Mouse (Mus musculus): ENCODE results near the gene Glud1. TPM values are rescaled to one million over a fixed set of nuclear protein-coding genes. Genes with fewer than 3 reads are reported as not detected.
"Not testable (repeated sequence)": the region's sequence is repeated elsewhere in the genome, so short reads cannot be mapped to it uniquely, and the experiment has no call there.

Glud1 gene
- polyA plus RNA-seq, 1 experiment from 2014 or later: 87.8 TPM

DNA sequence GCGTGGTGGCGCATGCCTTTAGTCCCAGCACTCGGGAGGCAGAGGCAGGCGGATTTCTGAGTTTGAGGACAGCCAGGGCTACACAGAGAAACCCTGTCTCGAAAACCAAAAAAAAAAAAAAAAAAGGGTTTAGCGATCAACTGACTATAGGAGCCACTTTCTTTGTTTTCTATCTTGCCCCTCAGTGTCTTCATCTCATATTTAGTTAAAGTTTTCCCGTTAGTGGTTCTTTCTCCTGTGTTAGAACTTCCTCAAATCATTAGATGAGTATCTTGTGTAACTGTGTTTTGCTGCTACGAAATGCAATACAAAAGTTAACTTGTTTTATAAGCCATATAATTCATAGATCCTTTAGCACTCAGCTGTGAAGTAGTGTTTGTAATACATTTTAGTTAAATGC, 3.9 kb downstream of the Glud1 start:
- not testable (repeated sequence) for H3K9me3 ChIP-seq; H3K36me3 ChIP-seq (replicated peaks); H3K9ac ChIP-seq; ATAC-seq (ENCODE audit: low FRiP score); H3K4me2 ChIP-seq; H3K27ac ChIP-seq; H3K27me3 ChIP-seq; H3K4me3 ChIP-seq (replicated peaks)
- H3K4me1 ChIP-seq: peaks cover 30% of the 10 kb centered on the region
- 90% methylated on average over 8 of the region's 8 CpGs for WGBS

- ATAC-seq (ENCODE audit: low FRiP score): no peak
- Histone ChIP-seq H3K36me3 (replicated peaks) (0 out of 2 replicates have a peak, but pooled peaks cover 9% of the 10 kb centered on the region), H3K27ac (no peak overlapping the region), H3K9ac (no peak overlapping the region), H3K4me3 (replicated peaks) (no peak overlapping the region), H3K27me3 (no peaks in the 10 kb centered on the region), H3K9me3 (no peaks in the 10 kb centered on the region), H3K4me1 (peaks cover 30% of the 10 kb centered on the region), H3K4me2 (no peak overlapping the region)
- WGBS: 93% methylated on average over 3 of the region's 3 CpGs
Observed at GRCm38 (mm10) chr14:34314796-34315195, 4.3 kb downstream of the Glud1 start.

DNA sequence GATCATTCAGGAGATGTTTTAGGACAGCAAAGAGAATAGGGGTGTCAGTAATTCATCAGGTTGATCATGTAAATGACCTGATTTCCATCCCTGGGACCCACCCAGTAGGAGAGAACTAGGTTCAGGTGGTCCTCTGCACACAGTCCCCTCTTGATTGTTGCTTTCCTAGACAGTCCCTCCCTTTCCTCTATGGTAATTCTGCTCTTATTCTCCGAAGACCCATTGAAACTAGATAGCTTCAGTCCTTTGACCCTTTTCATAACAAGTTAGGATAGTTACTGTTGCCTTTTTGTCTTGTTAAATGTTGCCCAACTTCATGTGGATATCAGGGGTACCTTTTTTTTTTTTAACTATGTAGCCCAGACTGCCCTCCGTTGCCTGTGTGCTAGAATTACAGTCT, 5.8 kb downstream of the Glud1 start:
- Histone ChIP-seq H3K4me2 (no peak overlapping the region), H3K9ac (no peak overlapping the region), H3K4me3 (replicated peaks) (no peak overlapping the region), H3K27ac (no peak overlapping the region), H3K4me1 (peaks cover 30% of the 10 kb centered on the region), H3K27me3 (no peaks in the 10 kb centered on the region), H3K9me3 (no peaks in the 10 kb centered on the region), H3K36me3 (replicated peaks) (peaks cover 14% of the 10 kb centered on the region; the same call in 1 of the 2 replicates)
- ATAC-seq (ENCODE audit: low FRiP score): no peak
- WGBS: 92% methylated on average over 2 of the region's 2 CpGs

GRCm38 (mm10) chr14:34317431-34317830, 6.9 kb downstream of the Glud1 start:
- Histone ChIP-seq H3K36me3 (replicated peaks) (peaks cover 16% of the 10 kb centered on the region), H3K27ac (no peak overlapping the region), H3K27me3 (no peaks in the 10 kb centered on the region), H3K4me3 (replicated peaks) (no peak overlapping the region), H3K9me3 (no peaks in the 10 kb centered on the region), H3K4me1 (peaks cover 22% of the 10 kb centered on the region), H3K4me2 (no peak overlapping the region), H3K9ac (no peak overlapping the region)
- WGBS: 90% methylated on average over 3 of the region's 3 CpGs
- no peak for ATAC-seq (ENCODE audit: low FRiP score)

GRCm38 (mm10) chr14:34318113-34318512, 7.6 kb downstream of the Glud1 start:
- H3K36me3 ChIP-seq (replicated peaks): peaks cover 18% of the 10 kb centered on the region
- no peaks in the 10 kb centered on the region for H3K27me3 ChIP-seq
- peaks cover 16% of the 10 kb centered on the region for H3K4me1 ChIP-seq
- no peak overlapping the region for H3K27ac ChIP-seq
- no peaks in the 10 kb centered on the region for H3K9me3 ChIP-seq
- H3K9ac ChIP-seq: no peak overlapping the region
- H3K4me2 ChIP-seq: no peak overlapping the region
- no peak overlapping the region for H3K4me3 ChIP-seq (replicated peaks)
- no peak for ATAC-seq (ENCODE audit: low FRiP score)

- WGBS: 93% methylated on average over 5 of the region's 5 CpGs
- peaks cover 30% of the 10 kb centered on the region for H3K36me3 ChIP-seq (replicated peaks)
- no peak for ATAC-seq (ENCODE audit: low FRiP score)
Observed at GRCm38 (mm10) chr14:34323576-34324085, 13.1 kb downstream of the Glud1 start.

DNA sequence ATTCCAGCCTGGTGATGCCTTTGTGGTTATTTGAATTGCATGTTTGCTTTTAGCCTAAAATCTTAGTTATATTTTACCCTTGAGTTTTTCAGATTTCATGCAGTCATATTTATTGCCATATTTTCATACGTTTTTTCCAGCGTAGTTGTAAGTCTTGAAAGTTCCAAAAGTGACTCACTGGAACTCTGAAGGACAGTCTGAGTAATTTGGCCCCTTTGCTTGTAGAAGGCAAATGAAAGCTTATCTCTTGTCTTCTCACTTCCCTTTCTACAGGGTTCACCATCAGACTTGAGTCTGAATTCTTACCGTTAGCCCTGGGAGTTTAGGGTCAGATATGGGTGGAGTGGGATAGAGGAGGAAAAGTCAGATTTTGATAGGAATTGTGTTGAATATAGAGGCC, 16.1 kb downstream of the Glud1 start:
- no peak for ATAC-seq (ENCODE audit: low FRiP score)
- H3K4me3 ChIP-seq (replicated peaks): no peak overlapping the region
- peaks cover 46% of the 10 kb centered on the region for H3K36me3 ChIP-seq (replicated peaks)
- 91% methylated on average over 3 of the region's 3 CpGs for WGBS
- H3K4me2 ChIP-seq: no peak overlapping the region
- no peaks in the 10 kb centered on the region for H3K4me1 ChIP-seq
- no peaks in the 10 kb centered on the region for H3K27me3 ChIP-seq
- no peaks in the 10 kb centered on the region for H3K9me3 ChIP-seq
- H3K27ac ChIP-seq: no peak overlapping the region
- no peak overlapping the region for H3K9ac ChIP-seq

More at GRCm38 (mm10) chr14:34323576-34324085, 13.1 kb downstream of the Glud1 start:
- no peak overlapping the region for H3K4me3 ChIP-seq (replicated peaks)
- H3K9me3 ChIP-seq: no peaks in the 10 kb centered on the region
- no peak overlapping the region for H3K27ac ChIP-seq
- H3K27me3 ChIP-seq: no peaks in the 10 kb centered on the region
- H3K4me1 ChIP-seq: no peaks in the 10 kb centered on the region
- no peak overlapping the region for H3K9ac ChIP-seq
- H3K4me2 ChIP-seq: no peak overlapping the region

GRCm38 (mm10) chr14:34327618-34328017, 17.1 kb downstream of the Glud1 start:
- Histone ChIP-seq H3K36me3 (replicated peaks) (peaks cover 51% of the 10 kb centered on the region), H3K9ac (no peak overlapping the region), H3K4me2 (no peak overlapping the region), H3K4me1 (no peaks in the 10 kb centered on the region), H3K9me3 (no peaks in the 10 kb centered on the region), H3K4me3 (replicated peaks) (no peak overlapping the region), H3K27ac (no peak overlapping the region), H3K27me3 (no peaks in the 10 kb centered on the region)
- WGBS: 85% methylated on average over 1 of the region's 1 CpGs
- no peak for ATAC-seq (ENCODE audit: low FRiP score)

- peaks cover 55% of the 10 kb centered on the region for H3K36me3 ChIP-seq (replicated peaks)
- WGBS: 88% methylated on average over 9 of the region's 9 CpGs
- no peak for ATAC-seq (ENCODE audit: low FRiP score)
Observed at GRCm38 (mm10) chr14:34330657-34331158, 20.2 kb downstream of the Glud1 start.

DNA sequence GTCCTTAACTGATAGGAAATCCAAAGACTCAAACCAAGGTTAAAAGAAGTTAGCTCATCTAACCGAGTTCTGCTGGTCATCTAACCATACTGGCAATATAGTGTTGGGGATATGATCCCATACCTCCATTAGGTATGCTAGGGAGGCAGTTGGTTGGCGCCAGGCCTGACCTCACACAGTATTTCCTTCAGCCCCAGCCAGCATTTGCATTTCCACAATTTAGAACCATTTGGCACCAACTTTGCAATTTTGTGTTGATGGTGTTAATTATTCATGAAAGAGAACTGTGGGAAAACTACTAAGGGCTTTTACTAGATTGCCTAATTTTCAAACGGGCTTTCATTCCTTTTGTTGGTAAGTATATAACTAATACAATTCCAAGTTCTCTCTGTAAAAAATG, 21.4 kb downstream of the Glud1 start:
- no peak overlapping the region for H3K4me3 ChIP-seq (replicated peaks)
- H3K4me1 ChIP-seq: no peaks in the 10 kb centered on the region
- no peaks in the 10 kb centered on the region for H3K9me3 ChIP-seq
- ATAC-seq (ENCODE audit: low FRiP score): no peak
- H3K27ac ChIP-seq: no peak overlapping the region
- H3K27me3 ChIP-seq: no peaks in the 10 kb centered on the region
- WGBS: 80% methylated on average over 3 of the region's 3 CpGs
- peaks cover 67% of the 10 kb centered on the region for H3K36me3 ChIP-seq (replicated peaks)
- no peak overlapping the region for H3K9ac ChIP-seq
- H3K4me2 ChIP-seq: no peak overlapping the region

More at GRCm38 (mm10) chr14:34330657-34331158, 20.2 kb downstream of the Glud1 start:
- no peak overlapping the region for H3K27ac ChIP-seq
- no peak overlapping the region for H3K4me2 ChIP-seq
- H3K4me1 ChIP-seq: no peaks in the 10 kb centered on the region
- H3K27me3 ChIP-seq: no peaks in the 10 kb centered on the region
- no peaks in the 10 kb centered on the region for H3K9me3 ChIP-seq
- no peak overlapping the region for H3K4me3 ChIP-seq (replicated peaks)
- no peak overlapping the region for H3K9ac ChIP-seq

DNA sequence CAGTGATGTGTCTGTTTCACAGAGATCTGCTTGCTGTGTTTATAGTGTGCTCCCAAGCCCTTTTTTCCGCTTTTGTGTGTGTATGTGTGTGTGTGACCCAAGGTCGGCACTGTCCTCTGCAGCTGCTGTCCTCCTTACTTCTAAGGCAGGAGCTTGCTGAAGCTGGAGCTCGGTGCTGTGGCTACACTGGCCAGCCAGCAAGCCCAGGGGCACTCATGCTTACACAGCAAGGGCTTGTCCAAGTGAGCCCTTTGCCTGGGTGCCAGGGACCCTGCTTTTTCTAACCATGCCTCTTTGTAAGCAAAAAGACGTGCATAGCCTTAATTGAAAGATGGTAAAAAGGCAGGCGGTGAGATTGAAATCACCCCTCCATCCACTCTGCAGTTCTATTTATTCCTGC, 21.9 kb downstream of the Glud1 start:
- WGBS: 88% methylated on average over 5 of the region's 5 CpGs
- no peaks in the 10 kb centered on the region for H3K9me3 ChIP-seq
- ATAC-seq (ENCODE audit: low FRiP score): no peak
- H3K4me3 ChIP-seq (replicated peaks): no peak overlapping the region
- peaks cover 73% of the 10 kb centered on the region for H3K36me3 ChIP-seq (replicated peaks)
- H3K4me1 ChIP-seq: no peaks in the 10 kb centered on the region
- no peaks in the 10 kb centered on the region for H3K27me3 ChIP-seq
- H3K9ac ChIP-seq: no peak overlapping the region
- H3K4me2 ChIP-seq: no peak overlapping the region
- H3K27ac ChIP-seq: no peak overlapping the region

- no peak overlapping the region for H3K9ac ChIP-seq
- no peaks in the 10 kb centered on the region for H3K9me3 ChIP-seq
- no peak overlapping the region for H3K4me3 ChIP-seq (replicated peaks)
- no peak overlapping the region for H3K27ac ChIP-seq
- no peak overlapping the region for H3K4me2 ChIP-seq
- H3K27me3 ChIP-seq: no peaks in the 10 kb centered on the region
- peaks cover 86% of the 10 kb centered on the region for H3K36me3 ChIP-seq (replicated peaks)
- 48% methylated on average over 1 of the region's 1 CpGs for WGBS
- no peaks in the 10 kb centered on the region for H3K4me1 ChIP-seq
- no peak for ATAC-seq (ENCODE audit: low FRiP score)
Observed at GRCm38 (mm10) chr14:34339446-34339845, 28.9 kb downstream of the Glud1 start.

DNA sequence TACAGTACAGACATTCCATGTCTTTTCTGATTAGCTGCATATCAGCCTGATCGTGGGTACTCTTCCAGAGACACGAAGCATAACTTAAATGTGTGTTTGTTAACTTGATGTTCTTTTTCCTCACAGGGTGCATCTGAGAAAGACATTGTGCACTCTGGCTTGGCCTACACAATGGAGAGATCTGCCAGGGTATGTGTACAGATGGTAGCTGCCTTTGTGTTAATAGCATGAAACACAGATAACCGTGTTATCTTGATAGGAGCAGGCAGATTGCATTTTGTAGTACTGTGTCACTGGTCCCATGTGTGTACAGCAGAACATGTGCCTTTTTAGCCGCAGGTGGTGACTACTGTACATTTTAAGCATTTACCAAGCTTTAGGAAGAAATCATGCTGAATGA, 31.5 kb downstream of the Glud1 start:
- 92% methylated on average over 4 of the region's 4 CpGs for WGBS
- no peak overlapping the region for H3K27ac ChIP-seq
- H3K4me2 ChIP-seq: no peak overlapping the region
- H3K9me3 ChIP-seq: no peaks in the 10 kb centered on the region
- H3K36me3 ChIP-seq (replicated peaks): peaks cover 65% of the 10 kb centered on the region
- no peak for ATAC-seq (ENCODE audit: low FRiP score)
- no peaks in the 10 kb centered on the region for H3K4me1 ChIP-seq
- H3K9ac ChIP-seq: no peak overlapping the region
- H3K4me3 ChIP-seq (replicated peaks): no peak overlapping the region
- no peaks in the 10 kb centered on the region for H3K27me3 ChIP-seq

All from forebrain, embryonic 12.5 days (tissue).